Mouse (Mus musculus): ENCODE data around the gene Ahsa1. TPM values are rescaled to one million over a fixed set of nuclear protein-coding genes. Genes with fewer than 3 reads are reported as not detected.

Gene Ahsa1
- total RNA-seq (2014; rRNA removed; ENCODE audit: low replicate concordance), result 80.7 and 93.4 TPM in 2 replicates
- 109 and 113 TPM in 2 replicates for polyA plus RNA-seq (2015; fragmentation: Nextera tagmentation; extraction: Ambion mirVana)

- TF ChIP-seq CTCF (IDR thresholded peaks at IDR 0.05; ENCODE audit: low read depth), result peak; percentile 48
- TF ChIP-seq EP300 (IDR thresholded peaks at IDR 0.05; ENCODE audit: low read depth), result peak; percentile 62; the same call in 1 of the 2 replicates
- Histone ChIP-seq H3K9ac (replicated peaks; ENCODE audit: low read depth, low read length) (peak within 1 kb of the TSS; percentile 78), H3K27ac (ENCODE audit: low read depth) (peak within 1 kb of the TSS; percentile 89), H3K9me3 (replicated peaks; ENCODE audit: control insufficient read depth, low read length) (no peaks in the 10 kb centered on the region), H3K36me3 (replicated peaks; ENCODE audit: control insufficient read depth, insufficient read depth, low read length) (peaks cover 52% of the 10 kb centered on the region), H3K27me3 (ENCODE audit: control insufficient read depth, insufficient read depth, low read length) (no peaks in the 10 kb centered on the region), H3K4me2 (ENCODE audit: low read depth, low read length) (peak within 1 kb of the TSS; percentile 90), H3K4me1 (ENCODE audit: control insufficient read depth, insufficient read depth) (peaks cover 12% of the 10 kb centered on the region), H3K4me3 (ENCODE audit: low read depth, low read length) (peak within 1 kb of the TSS; percentile 92)
- 1% methylated on average over 31 of the region's 31 CpGs for WGBS
- peak; percentile 99 for DNase-seq (ENCODE audit: low spot score)
- peak; percentile 95 for ATAC-seq (ENCODE audit: insufficient read depth, low read depth)
Measured at GRCm38 (mm10) chr12:87266108-87266826, at the start of gene Ahsa1, which contains the start of gene Vipas39. TSS of gene Ahsa1 (plus strand) at chr12:87266479. TSS of gene Vipas39 (minus strand) at chr12:87266256.

- no peak for ATAC-seq (ENCODE audit: insufficient read depth, low read depth)
- no peak overlapping the region for H3K9ac ChIP-seq (replicated peaks; ENCODE audit: low read depth, low read length)
- no peaks in the 10 kb centered on the region for H3K36me3 ChIP-seq (replicated peaks; ENCODE audit: control insufficient read depth, insufficient read depth, low read length)
- no peak overlapping the region for H3K4me2 ChIP-seq (ENCODE audit: low read depth, low read length)
- H3K9me3 ChIP-seq (replicated peaks; ENCODE audit: control insufficient read depth, low read length), result no peaks in the 10 kb centered on the region
- H3K4me3 ChIP-seq (ENCODE audit: low read depth, low read length), result no peak overlapping the region
- H3K27ac ChIP-seq (ENCODE audit: low read depth), result no peak overlapping the region
- DNase-seq (ENCODE audit: low spot score), result no peak
- TF ChIP-seq EP300 (IDR thresholded peaks at IDR 0.05; ENCODE audit: low read depth) (no peak), CTCF (IDR thresholded peaks at IDR 0.05; ENCODE audit: low read depth) (no peak)
- H3K27me3 ChIP-seq (ENCODE audit: control insufficient read depth, insufficient read depth, low read length), result no peaks in the 10 kb centered on the region
- H3K4me1 ChIP-seq (ENCODE audit: control insufficient read depth, insufficient read depth), result no peaks in the 10 kb centered on the region
Measured at GRCm38 (mm10) chr12:87217596-87217995, 48.7 kb upstream of the Ahsa1 start.

- 55% methylated on average over 7 of the region's 7 CpGs for WGBS
- H3K4me1 ChIP-seq (ENCODE audit: control insufficient read depth, insufficient read depth), result no peaks in the 10 kb centered on the region
- DNase-seq (ENCODE audit: low spot score) (no peak), ATAC-seq (ENCODE audit: insufficient read depth, low read depth) (no peak)
- H3K9ac ChIP-seq (replicated peaks; ENCODE audit: low read depth, low read length), result no peak overlapping the region
- no peak overlapping the region for H3K27ac ChIP-seq (ENCODE audit: low read depth)
- TF ChIP-seq EP300 (IDR thresholded peaks at IDR 0.05; ENCODE audit: low read depth) (no peak), CTCF (IDR thresholded peaks at IDR 0.05; ENCODE audit: low read depth) (no peak)
- no peak overlapping the region for H3K4me2 ChIP-seq (ENCODE audit: low read depth, low read length)
- no peaks in the 10 kb centered on the region for H3K9me3 ChIP-seq (replicated peaks; ENCODE audit: control insufficient read depth, low read length)
- no peaks in the 10 kb centered on the region for H3K27me3 ChIP-seq (ENCODE audit: control insufficient read depth, insufficient read depth, low read length)
- H3K36me3 ChIP-seq (replicated peaks; ENCODE audit: control insufficient read depth, insufficient read depth, low read length), result no peaks in the 10 kb centered on the region
- no peak overlapping the region for H3K4me3 ChIP-seq (ENCODE audit: low read depth, low read length)
Measured at GRCm38 (mm10) chr12:87219362-87219761, 46.9 kb upstream of the Ahsa1 start.

- H3K36me3 ChIP-seq (replicated peaks; ENCODE audit: control insufficient read depth, insufficient read depth, low read length), result no peaks in the 10 kb centered on the region
- no peaks in the 10 kb centered on the region for H3K4me1 ChIP-seq (ENCODE audit: control insufficient read depth, insufficient read depth)
- no peak overlapping the region for H3K9ac ChIP-seq (replicated peaks; ENCODE audit: low read depth, low read length)
- ATAC-seq (ENCODE audit: insufficient read depth, low read depth) (no peak), DNase-seq (ENCODE audit: low spot score) (no peak)
- no peaks in the 10 kb centered on the region for H3K9me3 ChIP-seq (replicated peaks; ENCODE audit: control insufficient read depth, low read length)
- 60% methylated on average over 10 of the region's 10 CpGs for WGBS
- no peak for TF ChIP-seq CTCF (IDR thresholded peaks at IDR 0.05; ENCODE audit: low read depth)
- no peak for TF ChIP-seq EP300 (IDR thresholded peaks at IDR 0.05; ENCODE audit: low read depth)
- no peak overlapping the region for H3K27ac ChIP-seq (ENCODE audit: low read depth)
- H3K4me2 ChIP-seq (ENCODE audit: low read depth, low read length), result peak overlapping the region; percentile 31; the same call in 1 of the 2 replicates
- no peaks in the 10 kb centered on the region for H3K27me3 ChIP-seq (ENCODE audit: control insufficient read depth, insufficient read depth, low read length)
- peak overlapping the region; percentile 5; the same call in 1 of the 2 replicates for H3K4me3 ChIP-seq (ENCODE audit: low read depth, low read length)
Measured at GRCm38 (mm10) chr12:87224950-87225349, 41.3 kb upstream of the Ahsa1 start.

GRCm38 (mm10) chr12:87226801-87227200, 39.5 kb upstream of the Ahsa1 start:
- TF ChIP-seq EP300 (IDR thresholded peaks at IDR 0.05; ENCODE audit: low read depth) (no peak), CTCF (IDR thresholded peaks at IDR 0.05; ENCODE audit: low read depth) (no peak)
- no peak for ATAC-seq (ENCODE audit: insufficient read depth, low read depth)
- Histone ChIP-seq H3K27me3 (ENCODE audit: control insufficient read depth, insufficient read depth, low read length) (no peaks in the 10 kb centered on the region), H3K4me2 (ENCODE audit: low read depth, low read length) (no peak overlapping the region), H3K9ac (replicated peaks; ENCODE audit: low read depth, low read length) (no peak overlapping the region), H3K36me3 (replicated peaks; ENCODE audit: control insufficient read depth, insufficient read depth, low read length) (no peaks in the 10 kb centered on the region), H3K4me1 (ENCODE audit: control insufficient read depth, insufficient read depth) (no peaks in the 10 kb centered on the region), H3K9me3 (replicated peaks; ENCODE audit: control insufficient read depth, low read length) (no peaks in the 10 kb centered on the region), H3K27ac (ENCODE audit: low read depth) (no peak overlapping the region), H3K4me3 (ENCODE audit: low read depth, low read length) (no peak overlapping the region)
- no peak for DNase-seq (ENCODE audit: low spot score)
- WGBS, result 74% methylated on average over 7 of the region's 7 CpGs
